25 mouse cellular contexts compared by ENCODE assay signal in genomic region chr7:75167481-75167880, GRCm38 (mm10).
DNase-seq lines count a peak whose midpoint lies in the region; ATAC-seq and TF ChIP-seq lines count a peak whose summit lies in the region.
"Had no signal": no experiment of that assay in that cellular context is flagged by ENCODE, and none has a peak within 500 bp of the region (broad histone marks: within the 10 kb centered on the region; RNA-seq: fewer than 3 reads in every experiment).

No protein-coding gene starts in this region.

- H3K4me1 ChIP-seq in cerebellum, adult 2 months (ENCODE audit: control insufficient read depth, insufficient read depth, low read length), result peaks cover 10% of the 10 kb centered on the region; the same call in 1 of the 2 replicates
- H3K4me1 ChIP-seq in heart, embryonic 11.5 days (ENCODE audit: control insufficient read depth, insufficient read depth, low read length), result no peaks in the 10 kb centered on the region
- H3K4me1 ChIP-seq: forebrain, embryonic 10.5 days; hindbrain, embryonic 13.5 days; liver, embryonic 13.5 days; megakaryocyte, embryonic 14.5 days; neural tube, embryonic 12.5 days; stomach, embryonic 15.5 days had no signal

- no peak overlapping the region for H3K27ac ChIP-seq in cerebellum, adult 2 months (ENCODE audit: insufficient read depth, low read length)
- no peak overlapping the region for H3K27ac ChIP-seq in heart, embryonic 11.5 days (ENCODE audit: low read depth, low read length)
- H3K27ac ChIP-seq: forebrain, embryonic 10.5 days; hindbrain, embryonic 13.5 days; liver, embryonic 13.5 days; neural tube, embryonic 12.5 days; stomach, embryonic 15.5 days had no signal

- H3K36me3 ChIP-seq in heart, embryonic 11.5 days (ENCODE audit: control insufficient read depth, insufficient read depth, low read length), result no peaks in the 10 kb centered on the region
- H3K36me3 ChIP-seq: forebrain, embryonic 10.5 days; hindbrain, embryonic 13.5 days; liver, embryonic 13.5 days; neural tube, embryonic 12.5 days; stomach, embryonic 15.5 days had no signal

- H3K4me3 ChIP-seq in cerebellum, adult 2 months (replicated peaks; ENCODE audit: insufficient read depth, low read depth, low read length), result no peak overlapping the region
- H3K4me3 ChIP-seq in heart, embryonic 11.5 days (ENCODE audit: low read depth, low read length), result no peak overlapping the region
- H3K4me3 ChIP-seq: forebrain, embryonic 10.5 days; hindbrain, embryonic 13.5 days; liver, embryonic 13.5 days; megakaryocyte, embryonic 14.5 days; neural tube, embryonic 12.5 days; stomach, embryonic 15.5 days had no signal

- no peaks in the 10 kb centered on the region for H3K9me3 ChIP-seq in heart, embryonic 11.5 days (replicated peaks; ENCODE audit: control insufficient read depth, low read length)
- H3K9me3 ChIP-seq: hindbrain, embryonic 13.5 days; liver, embryonic 13.5 days; megakaryocyte, embryonic 14.5 days; neural tube, embryonic 12.5 days; stomach, embryonic 15.5 days had no signal

- TF ChIP-seq CTCF in cerebellum, adult 2 months (IDR thresholded peaks at IDR 0.05; ENCODE audit: borderline replicate concordance, insufficient read depth, low read depth, low read length), result no peak

- intact Hi-C loops in left cerebral cortex, postnatal 4 days (cut with DNase I), result no loop called here
- intact Hi-C loops in left cerebral cortex, postnatal 10 days (cut with DNase I), result no loop called here

- H3K4me2 ChIP-seq in heart, embryonic 11.5 days, result no peak overlapping the region
- H3K4me2 ChIP-seq: hindbrain, embryonic 13.5 days; liver, embryonic 13.5 days; neural tube, embryonic 12.5 days; stomach, embryonic 15.5 days had no signal

- no peaks in the 10 kb centered on the region for H3K27me3 ChIP-seq in cerebellum, adult 2 months (ENCODE audit: control insufficient read depth, insufficient read depth, low read length)
- no peaks in the 10 kb centered on the region for H3K27me3 ChIP-seq in heart, embryonic 11.5 days (ENCODE audit: control insufficient read depth, insufficient read depth, low read length)
- H3K27me3 ChIP-seq: hindbrain, embryonic 13.5 days; liver, embryonic 13.5 days; megakaryocyte, embryonic 14.5 days; neural tube, embryonic 12.5 days; stomach, embryonic 15.5 days had no signal

- ATAC-seq in heart, embryonic 11.5 days (replicated peaks; ENCODE audit: insufficient number of reproducible peaks, low FRiP score, low TSS enrichment), result no peak
- ATAC-seq: forebrain, postnatal 0 days; inflammation-experienced regulatory T-cells, adult 6 months had no signal

- peak; percentile 16 for DNase-seq in adrenal gland, postnatal 10 days
- no peak for DNase-seq in adrenal gland, adult 2 months
- peak; percentile 39 for DNase-seq in left cerebral cortex, postnatal 4 days
- DNase-seq in left cerebral cortex, postnatal 10 days (ENCODE audit: extremely low spot score in 1 of 2, low spot score in 2 of 2), result no peak
- peak; percentile 50 to 61 for DNase-seq in cerebellum, adult 2 months
- DNase-seq in cerebellum, postnatal 25 days, result peak; percentile 57 to 78
- DNase-seq in thymus, postnatal 36 days, result no peak
- DNase-seq: forebrain, postnatal 0 days; gastrocnemius, postnatal 14 days; heart, adult 11 months; kidney, adult 18-20 months; kidney, postnatal 4 days; liver, embryonic 13.5 days; lung, adult 2 months; lung, postnatal 36 days; midbrain, embryonic 14.5 days; right cerebral cortex, adult 18-20 months; thymus, adult 18-20 months had no signal

- H3K9ac ChIP-seq in heart, embryonic 11.5 days (ENCODE audit: low read depth, low read length), result no peak overlapping the region
- H3K9ac ChIP-seq: forebrain, postnatal 0 days; hindbrain, embryonic 13.5 days; liver, embryonic 13.5 days; neural tube, embryonic 12.5 days; stomach, embryonic 15.5 days had no signal

- 53% methylated on average over 3 of the region's 3 CpGs for WGBS in cerebellum, adult 2 months
- WGBS in heart, embryonic 11.5 days (ENCODE audit: insufficient replicate concordance), result 86% methylated on average over 3 of the region's 3 CpGs

- TF ChIP-seq POLR2A in cerebellum, adult 2 months (IDR thresholded peaks at IDR 0.05; ENCODE audit: borderline replicate concordance, insufficient read depth, low read length), result no peak

Comparison
In these comparisons a context has a peak if more than half of its experiments do, and no peak if none do; other contexts are left out.
1. DNase-seq: peak in adrenal gland, postnatal 10 days (single experiment), left cerebral cortex, postnatal 4 days (single experiment), cerebellum, adult 2 months (2 of 2) and cerebellum, postnatal 25 days (2 of 2); none in adrenal gland, adult 2 months (single experiment), left cerebral cortex, postnatal 10 days (0 of 2) and thymus, postnatal 36 days (0 of 2).